Mouse (Mus musculus) heart, postnatal 10 days (tissue): ENCODE results near the gene AI987944. TPM values are rescaled to one million over a fixed set of nuclear protein-coding genes. Genes with fewer than 3 reads are reported as not detected.

ENCODE experiments used
- DNase-seq, 2 experiments: peaks; one replicate each; pipeline ENCODE4 v3.0.0; 2021
- intact Hi-C: fragments of 180-260 bp; cut with DNase I; formaldehyde crosslinking; loops from one replicate; pipeline ENCODE4 v1.15.1; 2025
- total RNA-seq, 2 experiments: library from RNA; stranded (reverse); gene quantifications; 2 replicates each; pipeline ENCODE4 v1.2.3; 2021

AI987944 gene
- 10 to 100 TPM; 10.2 to 12.4 TPM for total RNA-seq

GRCm38 (mm10) chr7:41393048-41393971 is at the start of gene AI987944:
AI987944 (minus strand) TSS chr7:41393379.
- intact Hi-C loops, result loop anchor here (5.0 kb wide), 1 partner anchor 104 kb away; the partner anchor contains the start of genes AW146154 and Gm20449
- peak; percentile 89 to 91 for DNase-seq

DNA sequence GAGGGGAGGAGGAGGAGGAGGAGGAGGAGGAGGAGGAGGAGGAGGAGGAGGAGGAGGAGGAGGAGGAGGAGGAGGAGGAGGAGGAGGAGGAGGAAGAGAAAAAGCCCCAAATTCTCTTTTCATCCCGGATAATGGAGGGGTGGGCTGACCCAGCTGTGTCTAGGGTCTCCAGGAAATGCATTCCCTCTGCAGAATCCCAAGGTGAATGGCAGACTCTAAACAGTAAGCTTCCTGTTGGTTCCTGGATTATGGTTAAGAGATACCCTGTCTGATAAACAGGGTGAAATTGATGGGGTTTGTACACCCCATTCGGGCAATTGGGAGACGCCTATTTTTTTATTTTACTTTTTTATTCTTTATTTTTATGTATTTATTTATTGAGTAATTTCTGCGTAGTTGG is 951 bp upstream of the AI987944 start:
- intact Hi-C loops, result loop anchor here (5.0 kb wide), 1 partner anchor 103 kb away; the partner anchor contains the start of genes AW146154 and Gm20449

More for the DNA sequence above, 951 bp upstream of the AI987944 start:
- no peak for DNase-seq

Other genes starting within 250 kb of the AI987944 start
- not detected for gene Gm5592, start 239.5 kb downstream of the AI987944 start, total RNA-seq
- gene Vmn2r57, start 55.3 kb upstream of the AI987944 start, total RNA-seq, result under 1 TPM; 0.10 to 0.20 TPM
- gene Gm20449, start 106.0 kb upstream of the AI987944 start, total RNA-seq, result under 1 TPM; 0.07 to 0.17 TPM
- 1 to 10 TPM; 6.7 to 7.5 TPM for gene AW146154, start 106.5 kb upstream of the AI987944 start, total RNA-seq
- not detected for gene Gm6871, start 180.3 kb upstream of the AI987944 start, total RNA-seq
- gene 2610021A01Rik, start 205.9 kb upstream of the AI987944 start, total RNA-seq, result 10 to 100 TPM; 10.0 to 10.6 TPM
- gene Zfp788, start 239.8 kb upstream of the AI987944 start, total RNA-seq, result 10 to 100 TPM in 1 of 2 experiments, 1 to 10 TPM in 1; 9.6 to 10.5 TPM